Mouse (Mus musculus): ENCODE data around the gene Ifnlr1.

- TF ChIP-seq CTCF (IDR thresholded peaks at IDR 0.05; ENCODE audit: borderline replicate concordance, insufficient read depth, low read length) (no peak), POLR2A (IDR thresholded peaks at IDR 0.05; ENCODE audit: low read depth, low read length) (no peak)
Measured at GRCm38 (mm10) chr4:135727817-135728216, 41.7 kb downstream of the Ifnlr1 start, which contains the start of gene Il22ra1.
